Mouse (Mus musculus): ENCODE results near the gene Siva1.

Gene Siva1

DNA sequence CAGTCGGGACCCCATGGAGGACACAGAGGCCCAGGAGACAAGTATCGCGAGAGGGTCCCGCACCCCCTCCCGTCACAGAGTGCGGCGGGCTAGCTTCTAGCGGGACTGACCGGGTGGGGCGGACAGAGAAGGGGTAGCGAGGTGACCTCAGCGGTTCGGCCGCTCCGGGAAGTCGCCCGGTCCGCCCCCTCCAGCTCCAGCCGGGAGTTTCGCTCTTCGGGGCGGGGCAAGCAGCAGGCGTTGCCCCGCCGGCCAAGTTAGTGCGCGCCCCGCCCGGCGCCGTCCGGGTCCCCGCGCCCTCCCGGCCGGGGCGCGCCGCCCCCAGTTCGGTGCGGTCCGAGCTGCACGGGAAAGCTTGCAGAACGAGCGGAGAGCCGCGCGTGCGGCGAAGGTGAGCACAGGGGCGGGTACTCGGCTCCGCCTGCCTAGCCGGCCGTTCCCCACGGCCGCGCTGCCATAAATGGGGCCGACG lies 34.1 kb downstream of the Siva1 start, which contains the start of gene Zbtb42:
Zbtb42 (plus strand) TSS at position 274 of the 472 bp plus-strand sequence.
- DNase-seq (ENCODE audit: low spot score), result peak; percentile 71

DNA sequence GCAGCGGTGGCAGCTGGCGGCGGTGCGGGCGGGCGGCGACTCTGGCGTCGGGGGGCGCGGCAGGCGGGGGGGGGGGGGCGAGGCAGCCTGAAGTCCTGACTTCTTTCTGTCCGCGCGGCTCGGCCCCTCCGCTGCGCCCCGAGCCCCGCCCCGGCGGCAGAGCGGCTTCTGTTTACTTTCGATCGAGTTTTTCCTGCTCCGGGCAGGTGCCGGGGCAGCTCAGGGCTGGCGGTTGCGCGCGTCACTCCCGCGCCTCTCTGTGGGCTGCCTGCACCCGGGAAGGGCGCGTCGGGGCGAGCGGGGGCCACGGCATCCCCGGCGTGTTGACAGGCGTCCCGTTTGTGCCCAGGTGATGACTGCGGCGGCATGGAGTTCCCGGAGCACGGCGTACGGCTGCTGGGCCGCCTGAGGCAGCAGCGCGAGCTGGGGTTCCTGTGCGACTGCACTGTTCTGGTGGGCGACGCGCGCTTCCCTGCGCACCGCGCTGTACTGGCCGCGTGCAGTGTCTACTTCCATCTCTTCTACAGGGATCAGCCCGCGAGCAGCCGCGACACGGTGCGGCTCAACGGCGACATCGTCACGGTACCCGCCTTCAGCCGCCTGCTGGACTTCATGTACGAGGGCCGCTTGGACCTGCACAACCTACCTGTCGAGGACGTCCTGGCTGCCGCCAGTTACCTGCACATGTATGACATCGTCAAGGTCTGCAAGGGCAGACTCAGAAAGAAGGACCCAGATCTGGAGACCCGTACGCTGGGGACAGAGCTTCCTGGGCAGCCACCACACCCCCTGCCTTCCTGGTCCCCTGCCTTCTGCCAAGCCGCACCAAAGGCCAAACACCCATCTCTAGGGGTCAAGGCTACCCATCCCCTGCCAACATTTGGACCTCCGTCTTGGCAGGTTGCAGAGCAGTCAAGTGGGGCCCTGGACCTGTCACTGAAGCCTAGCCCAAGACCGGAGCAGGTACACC lies 34.8 kb downstream of the Siva1 start:
- peak; percentile 63 for DNase-seq (ENCODE audit: low spot score)

DNA sequence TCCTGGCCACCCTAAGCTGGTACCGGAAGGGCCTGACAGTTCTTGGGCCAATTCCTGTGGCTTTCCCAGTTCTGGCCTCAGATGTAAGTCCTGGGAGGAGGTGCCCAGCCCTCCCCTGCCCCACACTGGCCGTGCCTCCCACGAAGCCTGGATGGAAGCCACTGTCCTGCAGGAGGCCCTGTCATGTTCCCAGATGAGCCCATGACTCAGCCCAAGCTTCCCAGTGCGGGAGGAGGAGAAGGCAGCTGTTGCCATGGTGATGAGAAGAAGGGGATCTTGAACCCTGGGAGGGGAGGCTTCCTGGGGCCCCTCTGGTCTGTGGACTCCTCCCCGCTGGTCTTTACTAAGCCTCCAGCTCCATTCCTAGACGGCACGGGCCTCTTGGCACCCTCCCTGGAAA lies 38.9 kb downstream of the Siva1 start:
- no peak for DNase-seq (ENCODE audit: low spot score)

DNA sequence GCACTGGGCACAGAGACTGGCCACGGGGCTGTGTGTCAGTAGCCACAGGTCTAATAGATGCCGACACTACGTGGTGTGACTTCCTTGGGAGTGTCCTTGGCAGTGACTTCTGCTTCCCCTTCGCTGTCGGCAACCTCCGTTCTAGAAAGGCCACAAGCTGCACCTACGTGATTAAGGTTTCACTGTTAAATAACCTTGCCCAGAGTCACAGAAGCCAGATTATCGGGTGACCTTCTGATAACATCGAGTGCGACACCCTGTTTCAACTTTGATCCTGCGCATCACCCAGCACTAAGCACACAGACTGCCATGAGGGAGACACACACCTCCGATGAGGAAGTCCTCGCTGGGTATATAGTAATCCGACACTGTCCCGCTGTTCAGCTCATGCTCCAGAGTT lies 44.0 kb downstream of the Siva1 start:
- no peak for DNase-seq (ENCODE audit: low spot score)

DNA sequence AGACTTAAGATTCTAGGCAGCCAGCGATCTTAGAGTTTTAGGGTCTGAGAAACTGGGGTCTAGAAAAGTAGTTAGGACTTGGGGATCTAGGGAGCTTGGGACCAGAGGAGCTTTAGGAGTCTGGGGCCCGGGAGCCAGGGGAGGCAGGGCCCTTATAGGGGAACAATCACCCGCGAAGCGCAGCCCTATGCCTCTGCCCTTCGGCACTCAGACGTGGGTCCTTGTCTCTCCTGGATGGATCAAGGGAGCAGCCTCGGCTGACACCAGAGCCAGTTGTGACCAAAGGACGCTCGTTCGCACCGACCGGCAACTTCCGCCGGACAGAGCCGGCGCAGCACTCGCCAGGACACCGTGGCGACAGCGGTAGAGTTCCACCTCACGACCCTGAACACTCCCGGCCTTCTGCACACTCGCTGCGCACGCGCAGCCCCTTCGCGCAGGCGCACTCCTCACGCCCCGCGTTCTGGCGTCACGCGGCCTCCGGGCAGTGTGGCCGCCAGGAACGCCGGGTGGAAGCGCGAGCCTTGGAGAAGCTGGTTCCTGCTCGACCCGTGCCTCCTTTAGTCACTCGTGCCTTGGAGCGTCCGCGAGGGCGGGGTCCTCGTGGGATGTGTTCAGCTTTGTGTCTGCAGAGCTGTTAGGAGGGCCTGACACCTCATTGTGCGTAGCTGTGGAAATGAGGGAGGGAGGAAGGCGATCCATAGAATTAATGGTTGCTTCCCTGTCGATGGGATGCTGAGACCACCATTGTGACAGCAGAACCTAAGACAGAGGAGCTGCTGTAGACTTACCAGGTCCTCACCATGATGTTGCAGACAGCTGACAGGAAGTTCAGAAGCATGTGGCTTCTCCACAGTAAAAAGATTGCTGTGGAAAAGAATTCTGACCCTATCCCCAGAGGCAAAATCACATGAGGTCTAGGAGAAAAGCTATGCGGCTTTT lies 49.0 kb downstream of the Siva1 start:
- DNase-seq (ENCODE audit: low spot score), result peak; percentile 89

DNA sequence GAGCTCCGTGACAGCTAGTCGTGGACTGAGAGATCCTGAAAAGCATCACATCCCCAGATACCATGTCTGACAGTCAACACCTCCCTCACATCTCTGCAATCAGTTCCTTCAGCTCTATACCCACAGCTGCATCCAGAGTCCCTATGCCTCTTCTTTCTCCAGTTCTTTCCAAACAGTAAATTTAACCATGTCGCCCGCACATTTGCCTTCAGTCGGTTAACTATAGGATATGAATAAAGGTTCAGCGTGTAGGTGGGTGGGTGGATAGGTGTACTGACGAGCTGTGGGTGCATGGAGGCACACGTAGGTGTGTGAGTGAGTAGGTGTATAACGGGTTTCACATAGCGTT lies 49.6 kb downstream of the Siva1 start:
- no peak for DNase-seq (ENCODE audit: low spot score)

DNA sequence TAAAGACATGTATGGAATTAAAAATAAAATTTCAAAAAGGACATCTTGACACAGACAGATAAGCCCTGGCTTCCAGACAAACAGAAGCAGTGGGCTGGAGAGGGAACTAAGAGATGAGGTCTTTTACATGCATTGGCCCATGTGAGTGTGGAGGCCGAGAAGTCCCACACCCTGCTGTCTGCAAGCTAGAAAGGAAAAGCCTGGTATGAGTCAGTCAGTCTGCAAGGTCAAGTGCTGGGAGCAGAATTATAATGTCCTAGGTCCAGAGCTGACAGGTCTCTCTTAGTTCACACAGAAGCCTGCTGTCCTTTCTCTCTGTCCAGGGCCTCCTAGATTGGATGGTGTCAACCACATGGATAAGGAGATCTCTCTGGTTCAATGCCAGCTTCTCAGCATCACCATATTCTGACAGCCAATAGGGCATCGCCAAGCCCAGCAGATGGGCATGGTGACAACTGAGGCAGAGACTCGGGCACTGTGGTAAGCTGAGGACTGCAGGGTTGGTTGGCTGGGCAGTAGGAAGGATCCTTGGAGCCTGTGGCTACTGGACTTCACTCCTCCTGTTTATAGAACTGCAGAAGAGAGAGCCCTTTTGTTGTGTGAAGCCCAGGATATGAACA lies 52.4 kb downstream of the Siva1 start:
- DNase-seq (ENCODE audit: low spot score), result no peak

Measured in yolk sac, embryonic 10.5 days (tissue).